Comparison of ENCODE assay signal across 21 mouse cellular contexts in genomic region chr1:84087325-84087724, GRCm38 (mm10).
DNase-seq lines count a peak whose midpoint lies in the region; ATAC-seq lines count a peak whose summit lies in the region.
"Had no signal": no experiment of that assay in that cellular context is flagged by ENCODE, and none has a peak within 500 bp of the region (broad histone marks: within the 10 kb centered on the region; RNA-seq: fewer than 3 reads in every experiment).

No protein-coding gene starts in this region.

- peaks cover 9% of the 10 kb centered on the region for H3K4me1 ChIP-seq in forebrain, embryonic 12.5 days
- no peaks in the 10 kb centered on the region for H3K4me1 ChIP-seq in forebrain, embryonic 11.5 days (replicated peaks; ENCODE audit: control insufficient read depth, insufficient read depth, low read length)
- H3K4me1 ChIP-seq in forebrain, embryonic 16.5 days (replicated peaks; ENCODE audit: control insufficient read depth, insufficient read depth, low read length): peaks cover 6% of the 10 kb centered on the region; the same call in 1 of the 2 replicates
- H3K4me1 ChIP-seq: embryonic facial prominence, embryonic 10.5 days; heart, embryonic 10.5 days; hindbrain, embryonic 12.5 days had no signal

- H3K27me3 ChIP-seq in forebrain, embryonic 12.5 days: no peaks in the 10 kb centered on the region
- no peaks in the 10 kb centered on the region for H3K27me3 ChIP-seq in forebrain, embryonic 11.5 days (ENCODE audit: control insufficient read depth, insufficient read depth, low read length)
- H3K27me3 ChIP-seq in forebrain, embryonic 16.5 days (replicated peaks; ENCODE audit: control insufficient read depth, insufficient read depth, low read length): no peaks in the 10 kb centered on the region
- H3K27me3 ChIP-seq: hindbrain, embryonic 12.5 days; Patski had no signal

- WGBS in forebrain, embryonic 12.5 days: 60% methylated on average over 6 of the region's 6 CpGs
- 58% methylated on average over 6 of the region's 6 CpGs for WGBS in forebrain, embryonic 11.5 days
- 25% methylated on average over 6 of the region's 6 CpGs for WGBS in forebrain, embryonic 16.5 days

- no peaks in the 10 kb centered on the region for H3K9me3 ChIP-seq in forebrain, embryonic 12.5 days
- H3K9me3 ChIP-seq in forebrain, embryonic 11.5 days (ENCODE audit: control insufficient read depth, low read length): no peaks in the 10 kb centered on the region
- no peaks in the 10 kb centered on the region for H3K9me3 ChIP-seq in forebrain, embryonic 16.5 days (ENCODE audit: control insufficient read depth, low read length)
- H3K9me3 ChIP-seq: embryonic facial prominence, embryonic 10.5 days; heart, embryonic 10.5 days; hindbrain, embryonic 12.5 days had no signal

- no peak overlapping the region for H3K4me3 ChIP-seq in forebrain, embryonic 12.5 days (replicated peaks)
- no peak overlapping the region for H3K4me3 ChIP-seq in forebrain, embryonic 11.5 days (ENCODE audit: low read depth, low read length)
- H3K4me3 ChIP-seq in forebrain, embryonic 16.5 days (replicated peaks; ENCODE audit: low read length): no peak overlapping the region
- H3K4me3 ChIP-seq: embryonic facial prominence, embryonic 10.5 days; erythroblast, embryonic 14.5 days; heart, embryonic 10.5 days; hindbrain, embryonic 12.5 days had no signal

- no peak for DNase-seq in forebrain, embryonic 11.5 days (ENCODE audit: low spot score)
- DNase-seq in heart, adult 11 months: peak; percentile 73
- DNase-seq in heart, adult 9 months (ENCODE audit: low spot score in 2 of 2): no peak
- DNase-seq in retina, embryonic 14.5 days (ENCODE audit: low spot score): peak; percentile 19
- DNase-seq in retina, postnatal 1 day: no peak
- DNase-seq in spleen, postnatal 4 days (ENCODE audit: low spot score in 2 of 2): no peak
- DNase-seq: adrenal gland, postnatal 14 days; cerebellum, adult 2 months; cerebellum, postnatal 10 days; gastrocnemius, postnatal 14 days; heart, postnatal 10 days; heart, postnatal 4 days; kidney, adult 11 months had no signal

- peak overlapping the region; percentile 53; the same call in 1 of the 2 replicates for H3K27ac ChIP-seq in forebrain, embryonic 12.5 days
- H3K27ac ChIP-seq in forebrain, embryonic 11.5 days (ENCODE audit: low read depth, low read length): no peak overlapping the region
- 0 out of 2 replicates have a peak overlapping the region, but pooled peaks have one; percentile 19 for H3K27ac ChIP-seq in forebrain, embryonic 16.5 days (ENCODE audit: low read length)
- H3K27ac ChIP-seq: embryonic facial prominence, embryonic 10.5 days; heart, embryonic 10.5 days; hindbrain, embryonic 12.5 days had no signal

- H3K36me3 ChIP-seq in forebrain, embryonic 12.5 days (replicated peaks): no peaks in the 10 kb centered on the region
- H3K36me3 ChIP-seq in forebrain, embryonic 11.5 days (ENCODE audit: control insufficient read depth, insufficient read depth, low read length): no peaks in the 10 kb centered on the region
- no peaks in the 10 kb centered on the region for H3K36me3 ChIP-seq in forebrain, embryonic 16.5 days (ENCODE audit: control insufficient read depth, insufficient read depth)
- H3K36me3 ChIP-seq: embryonic facial prominence, embryonic 10.5 days; heart, embryonic 10.5 days; hindbrain, embryonic 12.5 days had no signal

- H3K9ac ChIP-seq in forebrain, embryonic 12.5 days: no peak overlapping the region
- no peak overlapping the region for H3K9ac ChIP-seq in forebrain, embryonic 11.5 days (ENCODE audit: low read length)
- no peak overlapping the region for H3K9ac ChIP-seq in forebrain, embryonic 16.5 days (replicated peaks; ENCODE audit: low read depth, low read length)
- H3K9ac ChIP-seq: hindbrain, embryonic 12.5 days had no signal

- H3K4me2 ChIP-seq in forebrain, embryonic 12.5 days: no peak overlapping the region
- no peak overlapping the region for H3K4me2 ChIP-seq in forebrain, embryonic 11.5 days (ENCODE audit: low read depth, low read length, severe bottlenecking)
- H3K4me2 ChIP-seq in forebrain, embryonic 16.5 days (ENCODE audit: low read length): no peak overlapping the region
- H3K4me2 ChIP-seq: hindbrain, embryonic 12.5 days had no signal

- ATAC-seq in forebrain, embryonic 12.5 days (ENCODE audit: low FRiP score): no peak
- ATAC-seq in forebrain, embryonic 11.5 days (replicated peaks; ENCODE audit: low FRiP score): no peak
- no peak for ATAC-seq in forebrain, embryonic 16.5 days
- ATAC-seq: activated CD4-positive, CD25-positive, alpha-beta regulatory T cell, adult 4 months had no signal

Comparison
In these comparisons a context has a peak if more than half of its experiments do, and no peak if none do; other contexts are left out.
1. DNase-seq: peak in heart, adult 11 months (single experiment) and retina, embryonic 14.5 days (single experiment); none in forebrain, embryonic 11.5 days (single experiment), heart, adult 9 months (0 of 2), retina, postnatal 1 day (single experiment) and spleen, postnatal 4 days (0 of 2).